Comparison of ENCODE assay signal across 11 mouse cellular contexts in the genomic region with DNA sequence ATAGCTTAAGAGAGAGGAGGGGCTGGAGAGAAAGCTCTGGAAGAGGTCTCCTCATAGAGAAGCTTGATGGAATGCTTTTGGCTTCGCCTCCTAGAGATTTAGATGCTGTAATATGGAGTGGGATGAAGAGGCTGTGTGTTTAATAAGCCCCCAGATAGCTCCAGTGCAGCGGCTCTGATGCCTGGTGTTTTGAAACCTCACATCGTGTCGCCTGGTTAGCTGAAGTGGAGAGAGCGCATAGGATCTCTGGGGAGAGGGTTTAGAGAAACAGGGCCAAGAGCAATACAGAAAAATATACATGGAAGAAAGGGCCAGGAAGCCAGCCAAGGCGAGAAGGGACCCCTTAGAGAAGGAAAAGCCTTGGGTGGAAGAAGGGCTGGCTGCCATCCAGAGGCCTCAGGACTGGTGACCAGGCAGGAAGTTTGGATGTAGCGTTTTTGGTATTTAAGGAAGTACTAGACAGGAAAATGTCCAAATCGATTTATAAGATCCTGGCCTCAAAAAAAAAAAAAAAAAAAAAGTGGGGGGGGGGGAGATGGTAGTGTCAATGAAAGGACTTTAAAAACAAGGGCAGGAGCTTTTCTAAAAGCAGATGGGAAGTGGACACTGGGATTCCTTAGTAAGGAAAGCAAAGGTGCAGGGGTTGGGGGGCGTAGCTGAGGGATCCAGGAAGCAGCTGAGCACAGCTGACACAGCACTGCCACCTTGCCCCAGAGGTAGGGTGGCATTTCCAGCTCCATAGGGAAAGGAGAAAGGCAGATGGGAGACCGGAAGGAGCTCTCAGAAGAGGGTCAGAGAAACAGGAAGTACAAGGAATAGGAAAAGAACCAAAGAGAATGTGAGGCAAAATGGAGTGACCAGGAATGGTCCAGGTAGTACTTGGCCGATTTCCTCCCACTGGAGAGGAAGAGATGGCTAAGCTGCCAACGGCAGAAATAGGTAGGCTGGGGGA. TPM values are rescaled to one million over a fixed set of nuclear protein-coding genes. Genes with fewer than 3 reads are reported as not detected.
A peak's percentile ranks its signal among the peaks of the same experiment; 100 is the strongest.
DNase-seq lines count a peak whose midpoint lies in the region; ATAC-seq lines count a peak whose summit lies in the region.
"Had no signal": no experiment of that assay in that cellular context is flagged by ENCODE, and none has a peak within 500 bp of the region (broad histone marks: within the 10 kb centered on the region; RNA-seq: fewer than 3 reads in every experiment).

No protein-coding gene starts in this region.

- peaks cover 12% of the 10 kb centered on the region; the same call in 1 of the 2 replicates for H3K36me3 ChIP-seq in midbrain, embryonic 14.5 days (ENCODE audit: control insufficient read depth, insufficient read depth, low read length)
- H3K36me3 ChIP-seq in midbrain, embryonic 13.5 days, result peaks cover 38% of the 10 kb centered on the region
- H3K36me3 ChIP-seq in intestine, embryonic 16.5 days (ENCODE audit: control insufficient read depth, insufficient read depth, low read length), result no peaks in the 10 kb centered on the region

- no peak overlapping the region for H3K4me3 ChIP-seq in midbrain, embryonic 14.5 days (replicated peaks; ENCODE audit: low read depth, low read length)
- no peak overlapping the region for H3K4me3 ChIP-seq in midbrain, embryonic 13.5 days (replicated peaks)
- no peak overlapping the region for H3K4me3 ChIP-seq in intestine, embryonic 16.5 days (ENCODE audit: low read length)
- H3K4me3 ChIP-seq: hindbrain, embryonic 15.5 days had no signal

- no peak for ATAC-seq in midbrain, embryonic 14.5 days (ENCODE audit: low FRiP score, low TSS enrichment)
- ATAC-seq in midbrain, embryonic 13.5 days, result no peak
- peak; percentile 39 for ATAC-seq in intestine, embryonic 16.5 days
- no peak for ATAC-seq in megakaryocyte-erythroid progenitor cell, adult 5-6 weeks (replicated peaks; ENCODE audit: low FRiP score, low TSS enrichment, poor library complexity, severe bottlenecking)

- H3K27me3 ChIP-seq in midbrain, embryonic 14.5 days (ENCODE audit: control insufficient read depth, insufficient read depth, low read length), result no peaks in the 10 kb centered on the region
- H3K27me3 ChIP-seq in midbrain, embryonic 13.5 days, result no peaks in the 10 kb centered on the region
- H3K27me3 ChIP-seq in intestine, embryonic 16.5 days (replicated peaks; ENCODE audit: control insufficient read depth, insufficient read depth, low read length), result no peaks in the 10 kb centered on the region
- H3K27me3 ChIP-seq: hindbrain, embryonic 15.5 days had no signal

- 86% methylated on average over 12 of the region's 12 CpGs for WGBS in midbrain, embryonic 14.5 days
- WGBS in midbrain, embryonic 13.5 days, result 84% methylated on average over 12 of the region's 12 CpGs
- 53% methylated on average over 12 of the region's 12 CpGs for WGBS in intestine, embryonic 16.5 days

- no peaks in the 10 kb centered on the region for H3K4me1 ChIP-seq in midbrain, embryonic 14.5 days (ENCODE audit: control insufficient read depth, insufficient read depth, low read length)
- H3K4me1 ChIP-seq in midbrain, embryonic 13.5 days (replicated peaks), result no peaks in the 10 kb centered on the region
- H3K4me1 ChIP-seq in intestine, embryonic 16.5 days (ENCODE audit: control insufficient read depth, insufficient read depth, low read length), result peaks cover 5% of the 10 kb centered on the region

- no peaks in the 10 kb centered on the region for H3K9me3 ChIP-seq in midbrain, embryonic 14.5 days (ENCODE audit: control insufficient read depth, low read length)
- H3K9me3 ChIP-seq in midbrain, embryonic 13.5 days, result no peaks in the 10 kb centered on the region
- no peaks in the 10 kb centered on the region for H3K9me3 ChIP-seq in intestine, embryonic 16.5 days (ENCODE audit: control insufficient read depth, low read length)
- H3K9me3 ChIP-seq: hindbrain, embryonic 15.5 days had no signal

- no peak overlapping the region for H3K4me2 ChIP-seq in midbrain, embryonic 14.5 days (ENCODE audit: low read length)
- H3K4me2 ChIP-seq in midbrain, embryonic 13.5 days (replicated peaks), result no peak overlapping the region
- no peak overlapping the region for H3K4me2 ChIP-seq in intestine, embryonic 16.5 days (ENCODE audit: low read depth, low read length)
- H3K4me2 ChIP-seq: hindbrain, embryonic 15.5 days had no signal

- peak; percentile 36 for DNase-seq in adrenal gland, postnatal 25 days
- DNase-seq in adrenal gland, postnatal 4 days (ENCODE audit: low spot score in 2 of 2), result no peak
- peak; percentile 40 for DNase-seq in midbrain, embryonic 14.5 days
- peak; percentile 26 for DNase-seq in lung, postnatal 36 days
- DNase-seq in cerebellum, adult 11 months, result no peak
- DNase-seq: cerebellum, adult 2 months; retina, postnatal 1 day had no signal

- H3K9ac ChIP-seq in midbrain, embryonic 14.5 days (replicated peaks; ENCODE audit: low read length), result no peak overlapping the region
- H3K9ac ChIP-seq in midbrain, embryonic 13.5 days (replicated peaks), result no peak overlapping the region
- H3K9ac ChIP-seq in intestine, embryonic 16.5 days (ENCODE audit: low read depth, low read length), result no peak overlapping the region
- H3K9ac ChIP-seq: hindbrain, embryonic 15.5 days had no signal

- no peak overlapping the region for H3K27ac ChIP-seq in midbrain, embryonic 14.5 days (replicated peaks; ENCODE audit: low read depth, low read length)
- no peak overlapping the region; the same call in 1 of the 2 replicates for H3K27ac ChIP-seq in midbrain, embryonic 13.5 days
- peak overlapping the region; percentile 47 for H3K27ac ChIP-seq in intestine, embryonic 16.5 days (ENCODE audit: low read length)
- H3K27ac ChIP-seq: hindbrain, embryonic 15.5 days had no signal

RNA-seq across cellular contexts. Expression of a gene that starts 11.0 kb away (rescaled TPM):
- 0.76 and 0.82 TPM in 2 replicates for total RNA-seq in adrenal gland, postnatal 25 days (2021)
- 1 to 10 TPM in 1 of 2 experiments, under 1 TPM in 1; 0.25 to 1.2 TPM for total RNA-seq in adrenal gland, postnatal 4 days (2021)
- polyA plus RNA-seq in midbrain, embryonic 14.5 days (2014; fragmentation: Nextera tagmentation; extraction: Ambion mirVana), result 1.4 and 3.0 TPM in 2 replicates
- polyA plus RNA-seq in midbrain, embryonic 13.5 days (2015; fragmentation: Nextera tagmentation; extraction: Ambion mirVana), result 0.93 and 1.5 TPM in 2 replicates
- 0.06 and 0.15 TPM in 2 replicates for polyA plus RNA-seq in intestine, embryonic 16.5 days (2015; fragmentation: Nextera tagmentation; extraction: Ambion mirVana)
- total RNA-seq in megakaryocyte-erythroid progenitor cell, adult 5-6 weeks (2014; fragmentation: Nextera tagmentation), result not detected in 2 replicates
- not detected in 2 replicates for total RNA-seq in megakaryocyte-erythroid progenitor cell, adult 5-6 weeks (2017)

RNA-seq across cellular contexts. Expression of a gene that starts 13.4 kb away (rescaled TPM):
- 1.3 and 2.7 TPM in 2 replicates for total RNA-seq in adrenal gland, postnatal 25 days (2021)
- total RNA-seq in adrenal gland, postnatal 4 days (2021), result 1 to 10 TPM; 5.5 to 5.8 TPM
- 8.3 and 10.2 TPM in 2 replicates for polyA plus RNA-seq in midbrain, embryonic 14.5 days (2014; fragmentation: Nextera tagmentation; extraction: Ambion mirVana)
- 5.4 and 5.6 TPM in 2 replicates for polyA plus RNA-seq in midbrain, embryonic 13.5 days (2015; fragmentation: Nextera tagmentation; extraction: Ambion mirVana)
- 0.93 and 1.1 TPM in 2 replicates for polyA plus RNA-seq in intestine, embryonic 16.5 days (2015; fragmentation: Nextera tagmentation; extraction: Ambion mirVana)
- total RNA-seq in megakaryocyte-erythroid progenitor cell, adult 5-6 weeks (2014; fragmentation: Nextera tagmentation), result 0.22 TPM in 1 of 2 replicates, not detected in the other
- 0.04 TPM in 1 of 2 replicates, not detected in the other for total RNA-seq in megakaryocyte-erythroid progenitor cell, adult 5-6 weeks (2017)

RNA-seq across cellular contexts. Expression of a gene that starts 14.3 kb away (rescaled TPM):
- 14.0 and 18.4 TPM in 2 replicates for total RNA-seq in adrenal gland, postnatal 25 days (2021)
- 10 to 100 TPM; 17.9 to 18.8 TPM for total RNA-seq in adrenal gland, postnatal 4 days (2021)
- polyA plus RNA-seq in midbrain, embryonic 14.5 days (2014; fragmentation: Nextera tagmentation; extraction: Ambion mirVana), result 0.59 and 0.84 TPM in 2 replicates
- polyA plus RNA-seq in midbrain, embryonic 13.5 days (2015; fragmentation: Nextera tagmentation; extraction: Ambion mirVana), result 0.53 and 0.57 TPM in 2 replicates
- polyA plus RNA-seq in intestine, embryonic 16.5 days (2015; fragmentation: Nextera tagmentation; extraction: Ambion mirVana), result 1.4 and 1.8 TPM in 2 replicates
- 7.0 and 9.1 TPM in 2 replicates for total RNA-seq in megakaryocyte-erythroid progenitor cell, adult 5-6 weeks (2014; fragmentation: Nextera tagmentation)
- 0.99 and 8.2 TPM in 2 replicates for total RNA-seq in megakaryocyte-erythroid progenitor cell, adult 5-6 weeks (2017)

RNA-seq across cellular contexts. Expression of a gene that starts 35.9 kb away (rescaled TPM):
- total RNA-seq in adrenal gland, postnatal 25 days (2021), result 61.4 and 66.9 TPM in 2 replicates
- 10 to 100 TPM; 48.5 to 49.2 TPM for total RNA-seq in adrenal gland, postnatal 4 days (2021)
- polyA plus RNA-seq in midbrain, embryonic 14.5 days (2014; fragmentation: Nextera tagmentation; extraction: Ambion mirVana), result 122 and 149 TPM in 2 replicates
- polyA plus RNA-seq in midbrain, embryonic 13.5 days (2015; fragmentation: Nextera tagmentation; extraction: Ambion mirVana), result 121 TPM in 2 replicates
- 141 and 142 TPM in 2 replicates for polyA plus RNA-seq in intestine, embryonic 16.5 days (2015; fragmentation: Nextera tagmentation; extraction: Ambion mirVana)
- total RNA-seq in megakaryocyte-erythroid progenitor cell, adult 5-6 weeks (2014; fragmentation: Nextera tagmentation), result 86.9 and 175 TPM in 2 replicates
- 46.9 and 64.6 TPM in 2 replicates for total RNA-seq in megakaryocyte-erythroid progenitor cell, adult 5-6 weeks (2017)

RNA-seq across cellular contexts. Expression of a gene that starts 35.9 kb away (rescaled TPM):
- 4.9 and 7.4 TPM in 2 replicates for total RNA-seq in adrenal gland, postnatal 25 days (2021)
- 10 to 100 TPM; 14.3 to 16.3 TPM for total RNA-seq in adrenal gland, postnatal 4 days (2021)
- polyA plus RNA-seq in midbrain, embryonic 14.5 days (2014; fragmentation: Nextera tagmentation; extraction: Ambion mirVana), result 0.72 and 0.86 TPM in 2 replicates
- polyA plus RNA-seq in midbrain, embryonic 13.5 days (2015; fragmentation: Nextera tagmentation; extraction: Ambion mirVana), result 0.98 and 1.1 TPM in 2 replicates
- 1.5 and 1.8 TPM in 2 replicates for polyA plus RNA-seq in intestine, embryonic 16.5 days (2015; fragmentation: Nextera tagmentation; extraction: Ambion mirVana)
- total RNA-seq in megakaryocyte-erythroid progenitor cell, adult 5-6 weeks (2014; fragmentation: Nextera tagmentation), result 8.3 and 9.8 TPM in 2 replicates
- 4.8 TPM in 2 replicates for total RNA-seq in megakaryocyte-erythroid progenitor cell, adult 5-6 weeks (2017)

Comparison
In these comparisons a context has a peak if more than half of its experiments do, and no peak if none do; other contexts are left out.
1. DNase-seq: peak in adrenal gland, postnatal 25 days (single experiment), midbrain, embryonic 14.5 days (single experiment) and lung, postnatal 36 days (single experiment); none in adrenal gland, postnatal 4 days (0 of 2) and cerebellum, adult 11 months (single experiment).